Mouse (Mus musculus) thymus, postnatal 14 days (tissue): Measurements from ENCODE around the gene Apof.
A peak's percentile ranks its signal among the peaks of the same experiment; 100 is the strongest.

Experiments used
- DNase-seq: peaks from one replicate; pipeline ENCODE4 v3.0.0; 2021

The Apof gene

GRCm38 (mm10) chr10:128268371-128268770 is at the start of gene Apof:
Gene Apof, plus strand, starts transcription at chr10:128268671.
- DNase-seq: no peak

- DNase-seq: no peak
Measured at GRCm38 (mm10) chr10:128221533-128222286, 46.8 kb upstream of the Apof start.

- DNase-seq: no peak
Measured at GRCm38 (mm10) chr10:128225064-128225463, 43.4 kb upstream of the Apof start.

GRCm38 (mm10) chr10:128225538-128225937 is 42.9 kb upstream of the Apof start, which contains the start of gene Mip:
Gene Mip, plus strand, starts transcription at chr10:128225838.
- DNase-seq: no peak

- DNase-seq: no peak
Measured at GRCm38 (mm10) chr10:128227592-128227991, 40.9 kb upstream of the Apof start.

GRCm38 (mm10) chr10:128228009-128228408 is 40.5 kb upstream of the Apof start:
- DNase-seq: no peak

- DNase-seq: peak; percentile 41
Measured at GRCm38 (mm10) chr10:128230582-128230981, 37.9 kb upstream of the Apof start.

GRCm38 (mm10) chr10:128231146-128231545 is 37.3 kb upstream of the Apof start:
- peak; percentile 29 for DNase-seq

- DNase-seq: peak; percentile 92
Measured at GRCm38 (mm10) chr10:128231697-128232419, 36.6 kb upstream of the Apof start, which contains the start of gene Timeless. Gene Timeless, plus strand, starts transcription at chr10:128232065.

- DNase-seq: peak; percentile 71
Measured at GRCm38 (mm10) chr10:128232420-128232985, 36.0 kb upstream of the Apof start.

- no peak for DNase-seq
Measured at GRCm38 (mm10) chr10:128236321-128236720, 32.1 kb upstream of the Apof start.

GRCm38 (mm10) chr10:128237807-128238480 is 30.5 kb upstream of the Apof start:
- DNase-seq: peak; percentile 12

GRCm38 (mm10) chr10:128239140-128239539 is 29.3 kb upstream of the Apof start:
- DNase-seq: no peak

GRCm38 (mm10) chr10:128240131-128240530 is 28.3 kb upstream of the Apof start:
- DNase-seq: no peak

GRCm38 (mm10) chr10:128243252-128243651 is 25.2 kb upstream of the Apof start:
- DNase-seq: no peak

GRCm38 (mm10) chr10:128244121-128244520 is 24.4 kb upstream of the Apof start:
- no peak for DNase-seq

GRCm38 (mm10) chr10:128247020-128247732 is 21.3 kb upstream of the Apof start:
- DNase-seq: no peak

GRCm38 (mm10) chr10:128250565-128250964 is 17.9 kb upstream of the Apof start:
- DNase-seq: no peak

GRCm38 (mm10) chr10:128253677-128254255 is 14.7 kb upstream of the Apof start, which contains the start of gene Apon:
Gene Apon, plus strand, starts transcription at chr10:128254096.
- DNase-seq: no peak

GRCm38 (mm10) chr10:128255925-128256324 is 12.5 kb upstream of the Apof start:
- no peak for DNase-seq

- no peak for DNase-seq
Measured at GRCm38 (mm10) chr10:128256328-128256727, 12.1 kb upstream of the Apof start.

- DNase-seq: peak; percentile 37
Measured at GRCm38 (mm10) chr10:128258953-128259352, 9.5 kb upstream of the Apof start.
